8 mouse cellular contexts compared by ENCODE assay signal in the genomic region with DNA sequence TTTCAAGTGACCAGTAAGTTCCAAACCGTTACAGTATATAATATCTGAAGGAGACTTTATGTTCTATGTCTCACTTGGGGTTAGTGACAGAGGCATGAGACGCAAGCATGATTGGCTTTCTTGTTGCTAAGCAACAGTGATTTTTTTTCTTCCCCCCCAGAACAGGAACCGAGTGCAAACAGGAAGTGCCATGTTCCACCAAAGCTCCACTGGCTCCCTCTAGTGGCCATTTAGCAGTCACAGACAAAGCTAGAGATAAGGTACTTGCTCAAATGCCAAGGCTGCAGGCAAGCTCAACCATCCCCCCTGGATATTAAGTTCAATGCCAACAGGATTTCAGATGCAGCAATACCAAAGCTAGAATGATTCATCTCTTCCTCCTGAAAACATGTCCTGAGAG. TPM values are rescaled to one million over a fixed set of nuclear protein-coding genes. Genes with fewer than 3 reads are reported as not detected.
A peak's percentile ranks its signal among the peaks of the same experiment; 100 is the strongest.
DNase-seq lines count a peak whose midpoint lies in the region; ATAC-seq and TF ChIP-seq lines count a peak whose summit lies in the region.

No protein-coding gene starts in this region.

- no peak for TF ChIP-seq POLR2A in cortical plate, adult 2 months (IDR thresholded peaks at IDR 0.05; ENCODE audit: extremely low read depth, insufficient read depth, low read length)

- H3K4me1 ChIP-seq in cortical plate, adult 2 months (ENCODE audit: control insufficient read depth, insufficient read depth, low read length), result no peaks in the 10 kb centered on the region
- H3K4me1 ChIP-seq in intestine, postnatal 0 days (replicated peaks; ENCODE audit: control insufficient read depth, insufficient read depth, low read length), result no peaks in the 10 kb centered on the region
- peaks cover 16% of the 10 kb centered on the region for H3K4me1 ChIP-seq in midbrain, embryonic 13.5 days (replicated peaks)

- peak; percentile 70 for DNase-seq in urinary bladder, postnatal 14 days (ENCODE audit: low spot score)
- no peak for DNase-seq in urinary bladder, postnatal 10 days (ENCODE audit: low spot score)
- DNase-seq in left cerebral cortex, postnatal 36 days (ENCODE audit: low spot score in 2 of 2), result peak; percentile 48 to 50
- DNase-seq in spleen, adult 12 weeks (ENCODE audit: low spot score), result peak; percentile 26

- 37% methylated on average over 3 of the region's 3 CpGs for WGBS in intestine, postnatal 0 days
- 35% methylated on average over 3 of the region's 3 CpGs for WGBS in midbrain, embryonic 13.5 days

- H3K27me3 ChIP-seq in intestine, postnatal 0 days (replicated peaks; ENCODE audit: control insufficient read depth, insufficient read depth, low read length), result no peaks in the 10 kb centered on the region
- no peaks in the 10 kb centered on the region for H3K27me3 ChIP-seq in midbrain, embryonic 13.5 days

- H3K27ac ChIP-seq in cortical plate, adult 2 months (ENCODE audit: insufficient read depth, low read length), result no peak overlapping the region
- H3K27ac ChIP-seq in intestine, postnatal 0 days (ENCODE audit: low read depth, low read length), result no peak overlapping the region
- H3K27ac ChIP-seq in midbrain, embryonic 13.5 days, result peak overlapping the region; percentile 14; the same call in 1 of the 2 replicates

- no peak overlapping the region for H3K4me3 ChIP-seq in cortical plate, adult 2 months (ENCODE audit: insufficient read depth, low read length)
- no peak overlapping the region for H3K4me3 ChIP-seq in intestine, postnatal 0 days (ENCODE audit: low read depth, low read length)
- no peak overlapping the region for H3K4me3 ChIP-seq in midbrain, embryonic 13.5 days (replicated peaks)

- peak; percentile 89 for ATAC-seq in granulocyte monocyte progenitor cell, adult 5-6 weeks (replicated peaks; ENCODE audit: poor library complexity, severe bottlenecking)
- peak; percentile 51 for ATAC-seq in intestine, postnatal 0 days
- ATAC-seq in midbrain, embryonic 13.5 days, result peak; percentile 46

- peak; percentile 73 for TF ChIP-seq CTCF in cortical plate, adult 2 months (IDR thresholded peaks at IDR 0.05; ENCODE audit: extremely low read depth, insufficient read depth, low read length)
- TF ChIP-seq CTCF in intestine, postnatal 0 days (IDR thresholded peaks at IDR 0.05; ENCODE audit: low read depth), result peak; percentile 89

- H3K4me2 ChIP-seq in intestine, postnatal 0 days (replicated peaks; ENCODE audit: low read depth), result no peak overlapping the region
- H3K4me2 ChIP-seq in midbrain, embryonic 13.5 days (replicated peaks), result 0 out of 2 replicates have a peak overlapping the region, but pooled peaks have one; percentile 6

- no peaks in the 10 kb centered on the region for H3K36me3 ChIP-seq in intestine, postnatal 0 days (ENCODE audit: control insufficient read depth, insufficient read depth)
- no peaks in the 10 kb centered on the region for H3K36me3 ChIP-seq in midbrain, embryonic 13.5 days

- intact Hi-C loops in left cerebral cortex, postnatal 36 days (cut with DNase I), result loop anchor here (5.0 kb wide), 3 partner anchors 46 to 216 kb away; a partner anchor contains a TSS

- H3K9ac ChIP-seq in intestine, postnatal 0 days (ENCODE audit: low read depth, low read length), result no peak overlapping the region
- no peak overlapping the region for H3K9ac ChIP-seq in midbrain, embryonic 13.5 days (replicated peaks)

- no peaks in the 10 kb centered on the region for H3K9me3 ChIP-seq in intestine, postnatal 0 days (ENCODE audit: control insufficient read depth)
- no peaks in the 10 kb centered on the region for H3K9me3 ChIP-seq in midbrain, embryonic 13.5 days

RNA-seq across cellular contexts. Expression of a gene that starts 45.4 kb away (rescaled TPM):
- 6.3 and 6.6 TPM in 2 replicates for polyA plus RNA-seq in cortical plate, adult 2 months (2012; rRNA removed)
- total RNA-seq in granulocyte monocyte progenitor cell, adult 5-6 weeks (2014; fragmentation: Nextera tagmentation), result 0.30 and 1.2 TPM in 2 replicates
- 0.56 and 0.67 TPM in 2 replicates for total RNA-seq in granulocyte monocyte progenitor cell, adult 5-6 weeks (2017)
- polyA plus RNA-seq in intestine, postnatal 0 days (2015; fragmentation: Nextera tagmentation; extraction: Ambion mirVana), result 0.20 and 0.34 TPM in 2 replicates
- 10 to 100 TPM; 12.3 to 14.6 TPM for total RNA-seq in left cerebral cortex, postnatal 36 days (2021)
- polyA plus RNA-seq in midbrain, embryonic 13.5 days (2015; fragmentation: Nextera tagmentation; extraction: Ambion mirVana), result 1.6 and 1.9 TPM in 2 replicates
